Mouse (Mus musculus) heart, postnatal 25 days (tissue): ENCODE measurements at regions not wholly inside any gene's neighbourhood (a gene's known extent, or its start where the extent isn't known, plus 50 kb on each side); places are given as distances from the start of the nearest gene placed in this dataset.

Source experiments
- DNase-seq: peaks from one replicate; pipeline ENCODE4 v3.0.0; 2022; ENCODE audit warnings: low spot score
- intact Hi-C: fragments of 180-260 bp; cut with DNase I; formaldehyde crosslinking; loops from one replicate; pipeline ENCODE4 v1.15.1; 2025

GRCm38 (mm10) chr13:115465689-115466088 lies 363.9 kb upstream of the Itga1 start:
- no peak for DNase-seq
- intact Hi-C loops: no loop called here

DNA sequence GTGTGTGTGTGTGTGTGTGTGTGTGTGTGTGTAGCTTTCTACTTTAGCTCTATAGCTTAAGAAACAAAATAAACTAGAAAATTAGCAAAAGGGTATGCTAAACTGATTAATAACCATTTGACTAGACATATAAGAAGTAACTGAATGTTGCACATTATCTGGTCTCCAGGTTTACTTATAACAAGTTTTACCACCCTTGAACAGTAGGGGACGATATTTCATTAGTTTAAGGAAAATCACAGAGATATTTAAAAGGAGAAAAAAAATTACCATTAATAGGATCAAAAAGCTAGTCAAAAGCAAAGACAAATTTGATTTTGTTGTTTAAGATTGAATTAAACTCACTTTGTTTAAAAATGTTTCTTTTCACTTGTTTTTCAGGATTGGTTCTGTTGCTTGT lies 349.5 kb upstream of the Itga1 start:
- intact Hi-C loops: no loop called here
- DNase-seq: no peak

GRCm38 (mm10) chr13:115427091-115428033 lies 325.6 kb upstream of the Itga1 start:
- intact Hi-C loops: no loop called here
- DNase-seq: no peak

DNA sequence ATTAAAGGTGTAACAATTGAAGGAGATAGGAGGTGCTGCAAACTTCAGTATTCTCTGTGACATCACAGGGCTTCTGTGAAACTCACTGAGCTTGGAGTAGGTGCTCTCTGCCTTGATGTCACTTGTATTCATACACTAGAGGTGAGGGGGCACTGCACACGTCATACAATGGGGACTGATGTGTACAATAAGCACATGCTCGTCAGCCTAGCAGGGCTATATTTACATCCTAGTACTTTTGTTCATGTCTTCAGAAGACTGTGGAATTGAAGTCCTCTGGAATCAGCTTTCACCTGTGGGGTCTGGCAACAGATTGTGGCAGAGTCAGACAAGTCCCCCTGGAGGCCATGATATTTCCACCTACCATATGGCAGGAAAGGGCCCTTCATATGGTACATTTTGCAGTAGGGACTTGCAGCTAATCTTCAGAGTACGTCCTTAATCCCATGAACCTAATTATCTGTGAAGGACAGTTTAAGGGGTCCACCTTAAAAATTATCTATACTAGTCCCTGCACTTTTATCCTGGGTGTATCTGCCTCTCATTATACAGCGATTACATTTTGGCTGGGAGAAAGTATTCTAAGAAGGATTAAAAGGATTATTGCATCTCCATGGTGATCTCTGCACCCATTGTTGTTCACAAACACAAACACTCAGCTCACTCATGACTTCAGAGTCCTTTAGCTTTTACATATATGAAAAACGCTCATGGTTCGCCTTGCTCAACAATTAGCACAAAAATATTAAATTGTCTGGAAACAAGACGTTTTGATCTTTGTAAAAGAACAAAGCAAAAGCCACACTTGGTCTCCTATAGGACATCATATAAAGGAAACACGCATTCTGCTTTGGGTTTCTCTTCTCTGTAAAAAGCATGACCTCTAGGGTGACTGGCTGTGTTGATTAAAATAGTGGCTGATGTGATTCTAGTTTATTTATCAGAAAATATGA lies 324.1 kb upstream of the Itga1 start:
- no peak for DNase-seq
- intact Hi-C loops: no loop called here

GRCm38 (mm10) chr13:115423761-115424160 lies 322.0 kb upstream of the Itga1 start:
- no peak for DNase-seq
- intact Hi-C loops: no loop called here

DNA sequence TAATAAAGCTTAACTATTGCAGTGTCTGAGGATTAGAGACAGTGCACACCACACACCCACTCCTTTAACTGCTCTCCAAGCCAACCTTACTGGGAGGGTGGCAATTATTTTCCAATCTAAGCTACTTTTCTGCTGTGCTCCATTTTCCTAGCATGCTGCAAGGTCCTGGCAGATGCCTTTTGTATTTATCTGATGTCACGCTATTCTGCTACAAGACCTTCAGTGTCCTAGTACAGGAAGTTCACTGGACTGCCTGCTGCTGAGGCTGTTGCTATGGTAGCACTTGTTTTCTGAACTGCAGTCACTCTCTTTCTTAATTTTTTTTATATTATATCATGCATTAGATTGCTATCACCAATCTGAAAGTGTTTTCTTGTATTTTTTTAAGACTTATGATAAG lies 319.7 kb upstream of the Itga1 start:
- intact Hi-C loops: no loop called here
- DNase-seq: no peak

DNA sequence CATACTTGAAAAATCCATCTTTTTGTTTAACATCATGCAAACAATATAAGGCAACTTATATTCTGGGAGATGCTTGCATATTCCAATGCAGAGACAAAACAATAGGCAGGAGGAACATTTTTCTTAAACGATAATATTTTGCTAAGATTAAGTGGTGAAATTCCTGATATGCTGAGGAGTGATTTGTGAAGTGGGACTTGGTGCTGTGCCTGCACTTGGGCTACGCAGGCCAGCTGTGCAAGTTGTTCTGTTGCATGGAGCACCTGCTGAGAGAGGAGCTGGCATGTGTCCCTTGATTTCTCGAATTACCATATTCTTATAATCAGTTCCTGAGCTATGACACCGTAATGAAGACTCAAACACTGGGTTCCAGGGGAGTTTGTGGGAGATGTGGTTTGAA lies 316.1 kb upstream of the Itga1 start:
- intact Hi-C loops: no loop called here
- DNase-seq: no peak

- DNase-seq: no peak
- intact Hi-C loops: no loop called here
Observed at GRCm38 (mm10) chr13:115413721-115414531, 312.2 kb upstream of the Itga1 start.

DNA sequence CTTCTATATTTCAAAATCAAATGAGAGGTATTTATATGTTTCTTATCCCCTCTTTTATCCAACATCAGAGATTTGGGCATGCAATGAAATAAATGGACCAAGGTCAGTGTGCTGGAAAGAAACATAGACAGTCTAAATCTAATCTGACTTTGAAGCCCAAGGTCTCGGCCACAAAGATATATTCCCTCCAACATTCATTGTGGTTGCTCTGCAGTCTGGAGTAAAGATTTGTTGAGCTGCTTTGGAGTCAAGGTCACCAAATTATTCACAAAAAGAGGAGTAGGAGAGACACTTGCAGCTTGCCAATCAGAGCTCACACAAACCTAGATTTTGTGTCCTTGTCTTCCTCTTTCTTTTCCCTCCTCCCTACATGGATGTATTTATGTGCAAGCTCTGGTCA lies 304.2 kb upstream of the Itga1 start:
- DNase-seq: no peak
- intact Hi-C loops: no loop called here

DNA sequence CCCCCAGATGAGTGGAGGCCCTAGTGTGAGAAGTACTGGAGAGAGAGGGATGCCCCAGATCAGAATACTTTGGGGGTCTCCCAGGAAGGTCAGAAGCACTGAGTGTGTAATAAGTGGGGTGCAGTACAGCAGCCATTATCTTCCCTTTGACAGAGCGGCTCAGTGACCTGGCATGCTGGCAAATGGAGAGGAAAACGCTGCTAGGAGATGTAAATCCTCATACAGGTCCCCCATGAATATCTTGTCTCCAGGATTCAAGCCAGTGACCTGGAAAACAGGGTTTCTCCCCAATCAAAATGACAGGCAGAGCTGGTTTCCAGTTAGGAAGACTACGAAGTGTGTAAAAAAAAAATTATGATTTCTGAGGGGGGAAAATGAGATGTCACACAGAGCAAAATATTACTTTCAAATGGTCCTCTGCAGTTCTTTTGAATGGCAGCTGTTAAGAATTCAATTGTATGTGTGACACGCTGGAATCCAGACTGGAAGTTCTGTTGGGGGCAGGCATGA lies 299.0 kb upstream of the Itga1 start:
- no peak for DNase-seq
- intact Hi-C loops: no loop called here

GRCm38 (mm10) chr13:115379682-115380081 lies 277.9 kb upstream of the Itga1 start:
- DNase-seq: no peak
- intact Hi-C loops: no loop called here

GRCm38 (mm10) chr13:115376180-115376880 lies 274.6 kb upstream of the Itga1 start:
- intact Hi-C loops: no loop called here
- DNase-seq: no peak

GRCm38 (mm10) chr13:115361457-115361856 lies 259.7 kb upstream of the Itga1 start:
- intact Hi-C loops: no loop called here
- DNase-seq: no peak

DNA sequence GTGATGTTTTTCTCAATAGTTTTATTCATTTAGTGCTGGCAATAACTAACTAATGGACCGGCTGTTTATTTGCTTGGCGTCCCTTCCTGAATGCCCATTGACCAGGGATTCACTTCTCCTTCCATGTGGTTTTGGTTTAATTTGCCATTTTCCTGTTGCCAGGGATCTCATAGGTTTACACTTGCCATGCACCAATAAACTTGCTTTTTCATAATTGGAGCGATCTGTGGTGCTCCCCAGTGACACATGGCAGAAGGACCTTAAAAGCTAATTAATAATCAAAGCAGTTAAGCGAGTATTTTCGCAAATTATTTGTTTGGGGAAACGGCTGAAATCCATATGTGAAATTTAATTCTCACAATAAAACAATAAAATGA lies 245.2 kb upstream of the Itga1 start:
- DNase-seq: no peak
- intact Hi-C loops: no loop called here

DNA sequence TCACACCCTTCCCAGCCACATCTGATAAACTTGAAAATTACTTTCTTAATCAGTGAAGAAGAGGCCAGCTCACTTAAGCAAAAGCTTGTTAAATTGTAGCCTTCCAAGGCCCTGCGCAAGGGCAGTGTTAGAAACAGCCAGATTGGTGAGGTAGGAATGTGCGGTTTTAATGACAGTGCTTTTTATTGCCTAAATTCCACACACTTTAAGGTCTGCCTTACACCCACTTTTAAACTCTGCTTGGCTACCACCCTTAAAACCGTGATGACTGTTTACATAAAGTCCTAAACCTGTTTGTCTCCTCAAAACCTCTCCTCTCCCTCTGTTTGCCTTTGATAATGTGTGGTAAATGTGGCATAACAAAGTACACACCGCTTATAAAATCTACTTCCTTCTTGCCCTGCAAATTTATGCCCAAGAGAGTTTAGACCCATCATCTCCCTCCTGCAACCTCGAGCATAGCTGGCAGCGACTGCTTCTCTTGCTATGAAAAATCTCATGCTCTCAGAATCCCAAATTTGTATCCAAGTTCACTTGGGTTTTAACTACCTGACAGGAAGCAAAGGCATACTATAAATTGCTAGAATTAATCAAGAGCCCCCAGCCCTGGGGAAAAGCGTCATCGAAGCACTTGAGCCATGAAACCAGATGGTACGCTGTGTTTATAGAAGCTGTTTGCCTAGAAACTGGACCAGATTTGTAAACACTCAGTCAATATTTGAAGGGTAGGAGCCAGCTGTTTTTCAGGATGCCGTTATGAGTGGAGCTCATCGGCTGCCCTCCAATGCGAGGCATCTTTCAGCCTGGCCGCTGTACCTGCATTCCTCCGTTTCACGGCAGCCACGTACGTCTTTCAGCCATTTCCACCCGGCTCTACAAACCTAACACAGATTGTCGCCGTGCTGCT lies 244.6 kb upstream of the Itga1 start:
- intact Hi-C loops: no loop called here
- DNase-seq: no peak

- intact Hi-C loops: no loop called here
- DNase-seq: no peak
Observed at GRCm38 (mm10) chr13:115329000-115329960, 227.5 kb upstream of the Itga1 start.

GRCm38 (mm10) chr13:115326294-115326693 lies 224.5 kb upstream of the Itga1 start:
- no peak for DNase-seq
- intact Hi-C loops: no loop called here
